14 mouse cellular contexts compared by ENCODE assay signal in the genomic region with DNA sequence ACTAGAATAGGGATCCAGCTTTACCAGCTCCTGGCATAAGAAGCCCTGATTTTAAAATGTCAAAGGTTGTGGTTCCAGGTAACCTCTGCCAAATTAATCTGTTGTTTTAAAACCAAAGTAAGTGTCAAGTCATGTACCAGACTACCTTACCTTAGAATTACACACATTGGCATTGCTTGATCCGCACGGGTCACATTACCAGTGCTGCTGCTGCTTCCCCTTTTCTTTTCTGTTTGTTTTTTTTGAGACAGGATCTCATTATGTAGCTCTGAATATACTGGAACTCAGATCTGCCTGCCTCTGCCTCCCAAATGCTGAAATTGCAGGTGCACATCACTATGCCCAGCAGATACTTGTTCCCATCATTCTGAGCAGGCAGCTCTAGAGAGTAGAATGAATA.
"Had no signal": no experiment of that assay in that cellular context is flagged by ENCODE, and none has a peak within 500 bp of the region (broad histone marks: within the 10 kb centered on the region; RNA-seq: fewer than 3 reads in every experiment).

No protein-coding gene starts in this region.

- H3K4me3 ChIP-seq: limb, embryonic 12.5 days; midbrain, embryonic 13.5 days had no signal

- H3K4me2 ChIP-seq: limb, embryonic 12.5 days; lung, embryonic 14.5 days; midbrain, embryonic 13.5 days had no signal

- H3K36me3 ChIP-seq: limb, embryonic 12.5 days; midbrain, embryonic 13.5 days had no signal

- H3K27me3 ChIP-seq: limb, embryonic 12.5 days; midbrain, embryonic 13.5 days had no signal

- H3K27ac ChIP-seq: limb, embryonic 12.5 days; liver, embryonic 14.5 days; midbrain, embryonic 13.5 days; stomach, postnatal 0 days had no signal

- DNase-seq: kidney, adult 8-10 months; kidney, postnatal 25 days; layer of hippocampus, adult 9-11 months; lung, embryonic 14.5 days; lung, postnatal 10 days; lung, postnatal 4 days; right cerebral cortex, postnatal 14 days; thymus, postnatal 14 days had no signal

- H3K9ac ChIP-seq: limb, embryonic 12.5 days; liver, embryonic 14.5 days; lung, embryonic 14.5 days; midbrain, embryonic 13.5 days had no signal

- H3K9me3 ChIP-seq: limb, embryonic 12.5 days; midbrain, embryonic 13.5 days had no signal

- ATAC-seq: inflammation-experienced regulatory T-cells, adult 6 months; intestine, postnatal 0 days; midbrain, embryonic 13.5 days had no signal
